13 mouse cellular contexts compared by ENCODE assay signal in the genomic region with DNA sequence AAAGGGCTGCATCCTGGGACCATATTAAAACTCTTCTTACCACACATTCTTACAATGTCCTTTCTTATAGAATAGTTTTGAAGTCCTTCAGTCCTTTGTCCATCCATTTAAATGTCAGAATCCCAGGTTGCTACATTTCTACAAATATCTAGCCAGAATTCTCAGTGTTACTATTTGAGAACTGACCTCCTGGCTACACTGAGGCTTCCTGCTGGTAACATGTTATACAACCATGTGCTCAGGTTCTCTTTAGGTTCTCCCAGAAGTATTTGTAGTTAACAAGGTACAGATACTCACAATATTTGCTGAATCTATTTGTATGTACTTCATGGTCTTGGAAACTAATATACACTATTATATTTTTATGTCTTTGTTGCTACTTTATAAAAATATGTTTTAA.
"Had no signal": no experiment of that assay in that cellular context is flagged by ENCODE, and none has a peak within 500 bp of the region (broad histone marks: within the 10 kb centered on the region; RNA-seq: fewer than 3 reads in every experiment).

No protein-coding gene starts in this region.

- H3K4me1 ChIP-seq: limb, embryonic 15.5 days; liver, embryonic 12.5 days; midbrain, embryonic 15.5 days; neural tube, embryonic 13.5 days; stomach, embryonic 15.5 days had no signal

- H3K4me2 ChIP-seq: limb, embryonic 15.5 days; liver, embryonic 12.5 days; lung, embryonic 14.5 days; midbrain, embryonic 11.5 days; midbrain, embryonic 15.5 days; neural tube, embryonic 13.5 days; stomach, embryonic 15.5 days had no signal

- ATAC-seq: liver, embryonic 12.5 days; midbrain, embryonic 15.5 days had no signal

- H3K36me3 ChIP-seq: limb, embryonic 15.5 days; liver, embryonic 12.5 days; midbrain, embryonic 15.5 days; neural tube, embryonic 13.5 days; stomach, embryonic 15.5 days had no signal

- H3K27ac ChIP-seq: left cerebral cortex, adult 2 months; limb, embryonic 15.5 days; liver, embryonic 12.5 days; midbrain, embryonic 15.5 days; neural tube, embryonic 13.5 days; stomach, embryonic 15.5 days had no signal

- H3K9me3 ChIP-seq: limb, embryonic 15.5 days; liver, embryonic 12.5 days; midbrain, embryonic 15.5 days; neural tube, embryonic 13.5 days; stomach, embryonic 15.5 days had no signal

- H3K4me3 ChIP-seq: left cerebral cortex, adult 2 months; limb, embryonic 15.5 days; liver, embryonic 12.5 days; midbrain, embryonic 15.5 days; neural tube, embryonic 13.5 days; stomach, embryonic 15.5 days had no signal

- H3K9ac ChIP-seq: limb, embryonic 15.5 days; liver, embryonic 12.5 days; lung, embryonic 14.5 days; midbrain, embryonic 15.5 days; neural tube, embryonic 13.5 days; stomach, embryonic 15.5 days had no signal

- H3K27me3 ChIP-seq: limb, embryonic 15.5 days; liver, embryonic 12.5 days; midbrain, embryonic 15.5 days; neural tube, embryonic 13.5 days; stomach, embryonic 15.5 days had no signal

- DNase-seq: kidney, postnatal 25 days; lung, embryonic 14.5 days; lung, postnatal 10 days; lung, postnatal 4 days; retina, postnatal 1 day; thymus, postnatal 36 days had no signal
